Mouse (Mus musculus) fat pad, adult 2 months (tissue): ENCODE results near the gene Rdh1.
"Not testable (repeated sequence)": the region's sequence is repeated elsewhere in the genome, so short reads cannot be mapped to it uniquely, and the experiment has no call there.

Experiments
- DNase-seq: peaks from one replicate; pipeline ENCODE4 v3.0.0-alpha.2; 2011; ENCODE audit warnings: low read depth, low spot score; ENCODE audit errors: extremely low read depth

The Rdh1 gene

GRCm38 (mm10) chr10:127748847-127749612 lies 10.5 kb upstream of the Rdh1 start:
- DNase-seq, result no peak

GRCm38 (mm10) chr10:127750136-127750777 lies 9.3 kb upstream of the Rdh1 start:
- DNase-seq, result no peak

- no peak for DNase-seq
These were observed 8.0 kb upstream of the Rdh1 start, which contains the start of gene Gpr182 for GRCm38 (mm10) chr10:127751548-127751947. TSS of gene Gpr182 (minus strand) at chr10:127751732.

- DNase-seq, result peak; percentile 92
These were observed 4.9 kb upstream of the Rdh1 start for GRCm38 (mm10) chr10:127754566-127755166.

GRCm38 (mm10) chr10:127755246-127755645 lies 4.3 kb upstream of the Rdh1 start:
- DNase-seq, result no peak

GRCm38 (mm10) chr10:127755770-127756468 lies 3.6 kb upstream of the Rdh1 start:
- no peak for DNase-seq

GRCm38 (mm10) chr10:127762926-127763325 lies 3.4 kb downstream of the Rdh1 start:
- not testable (repeated sequence) for DNase-seq

- no peak for DNase-seq
These were observed 4.6 kb downstream of the Rdh1 start for GRCm38 (mm10) chr10:127763914-127764680.

GRCm38 (mm10) chr10:127766564-127766963 lies 7.0 kb downstream of the Rdh1 start:
- no peak for DNase-seq

GRCm38 (mm10) chr10:127776011-127776410 lies 16.5 kb downstream of the Rdh1 start, which contains the start of gene Rdh9:
TSS of gene Rdh9 (plus strand) at chr10:127776386.
- DNase-seq, result no peak

GRCm38 (mm10) chr10:127782321-127782720 lies 22.8 kb downstream of the Rdh1 start:
- not testable (repeated sequence) for DNase-seq

GRCm38 (mm10) chr10:127785411-127785810 lies 25.9 kb downstream of the Rdh1 start:
- DNase-seq, result not testable (repeated sequence)

- DNase-seq, result no peak
These were observed 39.8 kb downstream of the Rdh1 start for GRCm38 (mm10) chr10:127799295-127799694.

- no peak for DNase-seq
These were observed 41.4 kb downstream of the Rdh1 start, which contains the start of gene Rdh16 for GRCm38 (mm10) chr10:127800891-127801290. TSS of gene Rdh16 (plus strand) at chr10:127801152.

- peak; percentile 80 for DNase-seq
These were observed 42.1 kb downstream of the Rdh1 start for GRCm38 (mm10) chr10:127801612-127802011.

- DNase-seq, result no peak
These were observed 42.7 kb downstream of the Rdh1 start for GRCm38 (mm10) chr10:127802236-127802635.

GRCm38 (mm10) chr10:127804416-127804815 lies 44.9 kb downstream of the Rdh1 start:
- no peak for DNase-seq

- no peak for DNase-seq
These were observed 56.4 kb downstream of the Rdh1 start for GRCm38 (mm10) chr10:127815888-127816287.

GRCm38 (mm10) chr10:127817268-127817910 lies 57.9 kb downstream of the Rdh1 start:
- not testable (repeated sequence) for DNase-seq
